Mouse (Mus musculus) lung, adult 2 months (tissue): ENCODE results near the gene Gm47289. TPM values are rescaled to one million over a fixed set of nuclear protein-coding genes. Genes with fewer than 3 reads are reported as not detected.
A peak's percentile ranks its signal among the peaks of the same experiment; 100 is the strongest.

Experiments used
- DNase-seq: peaks from one replicate; pipeline ENCODE4 v3.0.0; 2022
- H3K4me1 ChIP-seq: fragments of 200-500 bp; 2 replicates; pipeline ENCODE4 v1.6.1; 2011; ENCODE audit warnings: low read length; ENCODE audit not compliant: control insufficient read depth, insufficient read depth
- H3K4me3 ChIP-seq: fragments of 200-500 bp; replicated peaks from 2 replicates; pipeline ENCODE3; 2011; ENCODE audit warnings: low read depth, mild to moderate bottlenecking, control low read depth, low read length; ENCODE audit errors: extremely low read depth
- CTCF ChIP-seq: fragments of 200-500 bp; IDR thresholded peaks from 2 replicates; pipeline ENCODE4 v1.5.1; 2011; ENCODE audit warnings: mild to moderate bottlenecking, low read length, control low read depth; ENCODE audit not compliant: insufficient read depth
- POLR2A ChIP-seq: fragments of 200-500 bp; IDR thresholded peaks from 2 replicates; pipeline ENCODE4 v1.6.1; 2011; ENCODE audit warnings: low read depth, mild to moderate bottlenecking, control low read depth, low read length, borderline replicate concordance; ENCODE audit errors: extremely low read depth
- WGBS: fragments of 180-500 bp; shearing (Covaris S2); methylation state at CpG from one replicate; pipeline ENCODE4 v1.1.7; 2018; 5-methylcytosine and 5-hydroxymethylcytosine counted together
- polyA plus RNA-seq: library from polyadenylated mRNA; depleted of rRNA; stranded (reverse); fragments of >200 nt; gene quantifications from 2 replicates; pipeline ENCODE4 v1.2.3, GENCODE M21; 2012

Gene Gm47289
- polyA plus RNA-seq, 1 experiment: not detected

- TF ChIP-seq CTCF (peak; percentile 54), POLR2A (no peak)
- Histone ChIP-seq H3K4me3 (peak within 1 kb of the TSS; percentile 15), H3K4me1 (no peaks in the 10 kb centered on the region)
- 1% methylated on average over 65 of the region's 65 CpGs for WGBS
- peak; percentile 78 for DNase-seq
Observed at GRCm38 (mm10) chr9:119156278-119157201, 2.4 kb upstream of the Gm47289 start, which contains the start of gene Acaa1b. Gene Acaa1b, minus strand, starts transcription at chr9:119157093.

GRCm38 (mm10) chr9:119160689-119161088 is 1.7 kb downstream of the Gm47289 start:
- DNase-seq: no peak
- TF ChIP-seq POLR2A: no peak
- no peak for TF ChIP-seq CTCF

GRCm38 (mm10) chr9:119164743-119165142 is 5.8 kb downstream of the Gm47289 start:
- WGBS: 77% methylated on average over 7 of the region's 7 CpGs
- DNase-seq: no peak
- no peak overlapping the region for H3K4me3 ChIP-seq
- TF ChIP-seq CTCF (no peak), POLR2A (no peak)
- no peaks in the 10 kb centered on the region for H3K4me1 ChIP-seq

More at GRCm38 (mm10) chr9:119160689-119161088, 1.7 kb downstream of the Gm47289 start:
- Histone ChIP-seq H3K4me3 (no peak overlapping the region), H3K4me1 (no peaks in the 10 kb centered on the region)
- 81% methylated on average over 3 of the region's 3 CpGs for WGBS

GRCm38 (mm10) chr9:119165548-119165947 is 6.6 kb downstream of the Gm47289 start:
- DNase-seq: no peak
- Histone ChIP-seq H3K4me3 (no peak overlapping the region), H3K4me1 (no peaks in the 10 kb centered on the region)
- no peak for TF ChIP-seq POLR2A
- no peak for TF ChIP-seq CTCF
- 82% methylated on average over 6 of the region's 6 CpGs for WGBS

GRCm38 (mm10) chr9:119167608-119168007 is 8.6 kb downstream of the Gm47289 start:
- 85% methylated on average over 2 of the region's 2 CpGs for WGBS
- DNase-seq: no peak
- no peaks in the 10 kb centered on the region for H3K4me1 ChIP-seq
- H3K4me3 ChIP-seq: no peak overlapping the region
- TF ChIP-seq CTCF (no peak), POLR2A (no peak)

- Histone ChIP-seq H3K4me3 (no peak overlapping the region), H3K4me1 (peaks cover 3% of the 10 kb centered on the region; the same call in 1 of the 2 replicates)
- no peak for TF ChIP-seq POLR2A
- TF ChIP-seq CTCF: no peak
- WGBS: 92% methylated on average over 11 of the region's 11 CpGs
- DNase-seq: no peak
Observed at GRCm38 (mm10) chr9:119179292-119179691, 20.3 kb downstream of the Gm47289 start.

GRCm38 (mm10) chr9:119181241-119181728 is 22.3 kb downstream of the Gm47289 start:
- WGBS: 12% methylated on average over 3 of the region's 3 CpGs
- DNase-seq: peak; percentile 28
- peaks cover 3% of the 10 kb centered on the region; the same call in 1 of the 2 replicates for H3K4me1 ChIP-seq
- H3K4me3 ChIP-seq: no peak overlapping the region
- no peak for TF ChIP-seq POLR2A
- no peak for TF ChIP-seq CTCF

GRCm38 (mm10) chr9:119192202-119192990 is 33.4 kb downstream of the Gm47289 start:
- Histone ChIP-seq H3K4me3 (no peak overlapping the region), H3K4me1 (no peaks in the 10 kb centered on the region)
- TF ChIP-seq CTCF (peak; percentile 81), POLR2A (no peak)
- DNase-seq: peak; percentile 57
- WGBS: 36% methylated on average over 11 of the region's 11 CpGs
